Mouse (Mus musculus): ENCODE data around the gene Tnks1bp1. TPM values are rescaled to one million over a fixed set of nuclear protein-coding genes. Genes with fewer than 3 reads are reported as not detected.
A peak's percentile ranks its signal among the peaks of the same experiment; 100 is the strongest.

The Tnks1bp1 gene
- polyA plus RNA-seq (2011; ENCODE audit: insufficient read depth, insufficient read length, low replicate concordance, missing spikeins), result 5.0 and 8.0 TPM in 2 replicates

GRCm38 (mm10) chr2:85047596-85048167 lies at the start of gene Tnks1bp1:
Gene Tnks1bp1, plus strand, starts transcription at chr2:85048022.
- H3K27ac ChIP-seq (ENCODE audit: control insufficient read depth, insufficient read depth, low read depth, low read length, poor library complexity), result no peak within 1 kb of the TSS; the same call in 1 of the 2 replicates
- peak; percentile 20; the same call in 1 of the 2 replicates for TF ChIP-seq POLR2A (IDR thresholded peaks at IDR 0.05; ENCODE audit: borderline replicate concordance, control insufficient read depth, low read depth, low read length)
- TF ChIP-seq CTCF (IDR thresholded peaks at IDR 0.05; ENCODE audit: control insufficient read depth, insufficient read depth, low read length), result no peak
- H3K4me1 ChIP-seq (ENCODE audit: control insufficient read depth, insufficient read depth, low read length), result no peaks in the 10 kb centered on the region; the same call in 1 of the 2 replicates
- 1% methylated on average over 42 of the region's 42 CpGs for WGBS
- peak within 1 kb of the TSS; percentile 54 for H3K4me3 ChIP-seq (replicated peaks; ENCODE audit: control insufficient read depth, low read depth, low read length)

GRCm38 (mm10) chr2:84999486-85000181 lies 48.2 kb upstream of the Tnks1bp1 start:
- WGBS, result 42% methylated on average over 3 of the region's 3 CpGs
- Histone ChIP-seq H3K27ac (ENCODE audit: control insufficient read depth, insufficient read depth, low read depth, low read length, poor library complexity) (peak overlapping the region; percentile 42; the same call in 1 of the 2 replicates), H3K4me1 (ENCODE audit: control insufficient read depth, insufficient read depth, low read length) (peaks cover 2% of the 10 kb centered on the region), H3K4me3 (replicated peaks; ENCODE audit: control insufficient read depth, low read depth, low read length) (no peak overlapping the region)
- TF ChIP-seq POLR2A (IDR thresholded peaks at IDR 0.05; ENCODE audit: borderline replicate concordance, control insufficient read depth, low read depth, low read length) (no peak), CTCF (IDR thresholded peaks at IDR 0.05; ENCODE audit: control insufficient read depth, insufficient read depth, low read length) (no peak)

GRCm38 (mm10) chr2:85001497-85001896 lies 46.3 kb upstream of the Tnks1bp1 start:
- no peak for TF ChIP-seq POLR2A (IDR thresholded peaks at IDR 0.05; ENCODE audit: borderline replicate concordance, control insufficient read depth, low read depth, low read length)
- TF ChIP-seq CTCF (IDR thresholded peaks at IDR 0.05; ENCODE audit: control insufficient read depth, insufficient read depth, low read length), result no peak
- peaks cover 2% of the 10 kb centered on the region for H3K4me1 ChIP-seq (ENCODE audit: control insufficient read depth, insufficient read depth, low read length)
- H3K27ac ChIP-seq (ENCODE audit: control insufficient read depth, insufficient read depth, low read depth, low read length, poor library complexity), result no peak overlapping the region
- WGBS, result 82% methylated on average over 13 of the region's 13 CpGs
- H3K4me3 ChIP-seq (replicated peaks; ENCODE audit: control insufficient read depth, low read depth, low read length), result no peak overlapping the region

- no peak for TF ChIP-seq POLR2A (IDR thresholded peaks at IDR 0.05; ENCODE audit: borderline replicate concordance, control insufficient read depth, low read depth, low read length)
- TF ChIP-seq CTCF (IDR thresholded peaks at IDR 0.05; ENCODE audit: control insufficient read depth, insufficient read depth, low read length), result no peak
- 92% methylated on average over 8 of the region's 8 CpGs for WGBS
- no peak overlapping the region for H3K27ac ChIP-seq (ENCODE audit: control insufficient read depth, insufficient read depth, low read depth, low read length, poor library complexity)
- no peak overlapping the region for H3K4me3 ChIP-seq (replicated peaks; ENCODE audit: control insufficient read depth, low read depth, low read length)
- peaks cover 2% of the 10 kb centered on the region for H3K4me1 ChIP-seq (ENCODE audit: control insufficient read depth, insufficient read depth, low read length)
Observed at GRCm38 (mm10) chr2:85002575-85002974, 45.2 kb upstream of the Tnks1bp1 start.

- Histone ChIP-seq H3K4me1 (ENCODE audit: control insufficient read depth, insufficient read depth, low read length) (peaks cover 2% of the 10 kb centered on the region), H3K27ac (ENCODE audit: control insufficient read depth, insufficient read depth, low read depth, low read length, poor library complexity) (no peak overlapping the region), H3K4me3 (replicated peaks; ENCODE audit: control insufficient read depth, low read depth, low read length) (no peak overlapping the region)
- 81% methylated on average over 4 of the region's 4 CpGs for WGBS
- TF ChIP-seq POLR2A (IDR thresholded peaks at IDR 0.05; ENCODE audit: borderline replicate concordance, control insufficient read depth, low read depth, low read length) (no peak), CTCF (IDR thresholded peaks at IDR 0.05; ENCODE audit: control insufficient read depth, insufficient read depth, low read length) (no peak)
Observed at GRCm38 (mm10) chr2:85004341-85004740, 43.5 kb upstream of the Tnks1bp1 start.

DNA sequence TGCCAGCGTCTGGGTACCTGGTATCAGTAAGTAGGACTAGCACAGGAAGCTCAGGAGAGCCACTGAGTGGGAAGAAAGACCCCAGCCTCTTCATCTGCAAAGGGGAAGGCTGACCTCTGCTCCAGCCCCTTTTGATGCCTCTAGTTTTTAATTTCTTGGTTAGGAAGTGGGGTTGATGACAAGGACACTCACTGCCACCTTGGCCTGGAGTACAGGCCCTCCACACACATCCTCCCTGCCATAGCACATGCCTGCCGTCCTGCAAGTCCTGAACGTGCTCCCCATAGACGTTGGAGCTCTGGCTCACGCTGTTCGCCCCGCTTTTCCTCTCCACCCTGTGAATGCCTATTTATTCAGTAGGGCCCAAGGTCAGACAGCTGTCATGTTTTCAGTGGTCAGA lies 41.2 kb upstream of the Tnks1bp1 start:
- no peak overlapping the region for H3K27ac ChIP-seq (ENCODE audit: control insufficient read depth, insufficient read depth, low read depth, low read length, poor library complexity)
- no peaks in the 10 kb centered on the region for H3K4me1 ChIP-seq (ENCODE audit: control insufficient read depth, insufficient read depth, low read length)
- TF ChIP-seq CTCF (IDR thresholded peaks at IDR 0.05; ENCODE audit: control insufficient read depth, insufficient read depth, low read length) (no peak), POLR2A (IDR thresholded peaks at IDR 0.05; ENCODE audit: borderline replicate concordance, control insufficient read depth, low read depth, low read length) (no peak)
- no peak overlapping the region for H3K4me3 ChIP-seq (replicated peaks; ENCODE audit: control insufficient read depth, low read depth, low read length)
- 91% methylated on average over 7 of the region's 7 CpGs for WGBS

DNA sequence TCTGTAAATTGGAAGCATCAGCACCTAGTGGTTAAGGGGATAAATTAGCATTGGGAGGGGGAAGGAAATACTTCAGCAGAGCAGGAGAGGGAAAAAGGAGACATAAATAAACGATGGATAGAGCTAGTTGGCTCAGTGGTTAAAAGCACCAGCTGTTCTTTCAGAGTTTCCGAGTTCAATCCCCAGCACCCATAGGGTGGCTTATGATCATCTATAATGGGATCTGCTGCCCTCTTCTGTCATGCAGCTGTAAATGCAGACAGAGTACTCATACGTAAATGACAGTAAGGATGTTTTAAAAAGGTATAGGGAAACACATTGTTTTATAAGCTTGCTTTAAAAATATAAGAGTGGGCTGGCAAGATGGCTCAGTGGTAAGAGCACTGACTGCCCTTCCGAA lies 40.1 kb upstream of the Tnks1bp1 start:
- TF ChIP-seq POLR2A (IDR thresholded peaks at IDR 0.05; ENCODE audit: borderline replicate concordance, control insufficient read depth, low read depth, low read length), result no peak
- TF ChIP-seq CTCF (IDR thresholded peaks at IDR 0.05; ENCODE audit: control insufficient read depth, insufficient read depth, low read length), result 0 out of 2 replicates have a peak, but pooled peaks have one; percentile 6
- H3K4me1 ChIP-seq (ENCODE audit: control insufficient read depth, insufficient read depth, low read length), result no peaks in the 10 kb centered on the region

DNA sequence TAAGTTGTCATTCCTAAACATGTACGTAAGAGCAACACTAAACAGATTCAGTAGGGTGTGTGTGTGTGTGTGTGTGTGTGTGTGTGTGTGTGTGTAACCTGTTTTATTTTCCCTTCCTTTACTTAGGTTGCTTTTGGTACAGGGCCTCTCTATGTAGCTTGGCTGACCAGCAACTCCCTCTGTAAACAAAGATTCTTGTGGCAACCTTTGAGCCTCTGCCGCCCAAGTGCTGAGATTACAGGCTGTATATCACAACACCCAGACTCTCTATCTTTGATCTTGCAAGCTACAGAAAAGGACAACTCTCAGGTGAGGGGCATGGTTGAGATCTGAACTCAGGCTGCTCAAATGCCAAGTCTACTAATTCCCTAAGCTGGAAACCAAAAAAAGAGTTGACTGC lies 38.6 kb upstream of the Tnks1bp1 start:
- H3K27ac ChIP-seq (ENCODE audit: control insufficient read depth, insufficient read depth, low read depth, low read length, poor library complexity), result no peak overlapping the region
- WGBS, result 88% methylated on average over 2 of the region's 2 CpGs
- H3K4me3 ChIP-seq (replicated peaks; ENCODE audit: control insufficient read depth, low read depth, low read length), result no peak overlapping the region
- TF ChIP-seq POLR2A (IDR thresholded peaks at IDR 0.05; ENCODE audit: borderline replicate concordance, control insufficient read depth, low read depth, low read length) (no peak), CTCF (IDR thresholded peaks at IDR 0.05; ENCODE audit: control insufficient read depth, insufficient read depth, low read length) (no peak)
- H3K4me1 ChIP-seq (ENCODE audit: control insufficient read depth, insufficient read depth, low read length), result no peaks in the 10 kb centered on the region; the same call in 1 of the 2 replicates

More for the DNA sequence above, 40.1 kb upstream of the Tnks1bp1 start:
- H3K27ac ChIP-seq (ENCODE audit: control insufficient read depth, insufficient read depth, low read depth, low read length, poor library complexity), result no peak overlapping the region
- no peak overlapping the region for H3K4me3 ChIP-seq (replicated peaks; ENCODE audit: control insufficient read depth, low read depth, low read length)
- WGBS, result 14% methylated on average over 4 of the region's 4 CpGs
